Mouse (Mus musculus) spleen, postnatal 14 days (tissue): Measurements from ENCODE around the gene Adam23.
"Not testable (repeated sequence)": the region's sequence is repeated elsewhere in the genome, so short reads cannot be mapped to it uniquely, and the experiment has no call there.

Experiments used
- DNase-seq, 2 experiments: peaks; one replicate each; pipeline ENCODE4 v3.0.0; 2021 to 2022; ENCODE audit warnings: low spot score in 2 of 2

Adam23 gene

DNA sequence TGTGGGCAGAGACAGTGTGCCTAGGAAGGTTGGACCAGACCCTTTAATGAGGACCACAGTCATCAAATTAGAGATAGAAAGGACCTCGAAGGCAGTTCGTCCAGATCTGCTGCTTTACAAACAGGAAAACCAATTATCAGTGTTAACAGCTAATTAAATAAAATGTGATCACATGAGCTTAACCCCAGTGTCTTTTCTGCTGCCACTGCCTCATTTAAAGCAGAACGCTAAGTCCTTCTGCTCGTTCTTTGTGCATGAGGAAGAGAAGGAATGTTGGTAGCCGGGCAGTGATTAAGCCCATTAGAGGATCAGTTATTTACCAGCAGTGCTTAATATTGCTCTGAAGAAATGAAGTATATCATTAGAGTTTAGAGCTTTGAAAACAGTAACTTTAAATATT lies 131.1 kb downstream of the Adam23 start:
- no peak for DNase-seq

DNA sequence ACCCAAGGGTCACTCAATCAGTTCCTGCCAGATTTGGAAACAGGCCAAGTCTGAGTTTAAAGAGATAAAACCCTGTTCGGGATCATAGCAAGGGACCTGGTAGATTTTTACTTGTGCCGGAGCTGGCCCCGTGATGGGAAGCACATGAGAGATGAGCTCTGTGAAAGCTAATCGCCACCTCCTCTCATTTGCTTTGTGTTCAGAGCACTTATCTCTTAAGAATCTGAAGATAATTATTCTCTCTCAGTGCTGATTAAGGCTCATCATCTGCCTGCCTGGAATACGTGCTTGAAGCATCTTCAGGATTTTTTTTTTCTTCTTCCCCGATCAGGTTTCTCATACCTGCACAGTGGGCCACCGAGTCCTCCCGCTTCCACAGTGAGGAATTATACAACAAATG lies 133.5 kb downstream of the Adam23 start:
- no peak for DNase-seq

DNA sequence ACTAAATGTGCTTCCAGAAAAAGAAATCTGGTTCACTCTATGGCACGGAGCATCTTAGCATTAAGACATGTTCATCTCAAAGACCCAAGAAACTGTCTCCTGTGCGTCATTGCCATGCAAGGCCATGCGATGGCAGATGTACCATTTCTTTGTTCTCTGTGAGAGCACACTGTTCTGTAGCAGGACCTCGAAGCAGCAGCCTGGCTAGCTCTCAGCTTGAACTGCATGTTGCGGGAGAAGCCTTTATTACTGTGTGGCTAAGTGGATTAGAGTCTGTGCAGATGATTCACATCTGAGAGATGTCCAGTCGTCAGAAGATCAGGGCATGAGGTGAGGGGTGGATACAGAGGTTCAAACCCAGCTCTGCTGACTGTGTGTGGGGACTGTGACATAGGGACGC lies 141.2 kb downstream of the Adam23 start:
- DNase-seq, result no peak

DNA sequence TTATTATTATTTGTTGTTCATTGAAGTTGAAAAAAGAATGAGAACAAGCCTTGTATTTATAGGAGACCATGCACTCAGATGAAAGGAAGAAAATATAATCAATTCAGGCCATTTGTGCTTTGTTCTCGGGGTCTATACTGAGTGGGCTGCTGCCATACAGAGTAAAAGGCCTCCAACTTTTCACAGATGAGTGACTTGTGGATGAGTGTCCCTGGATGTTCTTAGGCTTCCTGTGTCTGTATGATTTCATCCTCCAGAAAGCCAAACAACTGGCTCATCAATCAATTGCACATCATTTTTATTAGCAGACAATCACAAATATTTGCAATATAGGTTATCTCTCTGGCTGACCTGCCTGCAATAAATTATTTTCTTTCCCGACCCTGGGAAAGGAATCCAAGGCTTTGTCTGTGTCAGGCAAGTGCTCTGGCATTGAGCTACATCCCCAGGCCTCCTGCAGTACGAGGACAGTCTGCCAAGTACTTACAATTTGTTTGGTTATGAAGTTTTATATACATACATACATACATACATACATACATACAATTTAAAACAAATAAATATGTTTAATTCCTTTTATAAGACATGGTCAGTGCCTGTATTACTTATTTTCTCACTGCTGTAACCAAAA lies 158.3 kb downstream of the Adam23 start:
- no peak for DNase-seq

DNA sequence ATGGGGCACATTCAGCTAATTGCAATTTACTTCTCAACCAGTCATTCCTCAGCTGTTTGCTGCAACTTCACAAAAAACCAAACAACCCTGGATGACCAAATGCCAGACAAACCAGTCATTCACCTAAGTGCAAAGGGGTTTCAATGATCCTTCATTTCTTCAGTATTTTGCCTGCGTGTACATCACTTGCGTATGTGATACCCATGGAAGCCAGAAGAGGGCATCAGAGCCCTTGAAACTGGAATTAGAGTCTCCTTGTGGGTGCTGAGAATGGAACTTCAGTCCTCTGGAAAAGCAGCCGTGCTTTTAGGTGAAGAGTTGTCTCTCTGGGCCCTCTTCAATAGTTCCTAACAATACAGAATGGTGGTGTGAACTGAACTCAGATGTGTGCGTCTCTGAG lies 163.9 kb downstream of the Adam23 start:
- DNase-seq, result no peak

DNA sequence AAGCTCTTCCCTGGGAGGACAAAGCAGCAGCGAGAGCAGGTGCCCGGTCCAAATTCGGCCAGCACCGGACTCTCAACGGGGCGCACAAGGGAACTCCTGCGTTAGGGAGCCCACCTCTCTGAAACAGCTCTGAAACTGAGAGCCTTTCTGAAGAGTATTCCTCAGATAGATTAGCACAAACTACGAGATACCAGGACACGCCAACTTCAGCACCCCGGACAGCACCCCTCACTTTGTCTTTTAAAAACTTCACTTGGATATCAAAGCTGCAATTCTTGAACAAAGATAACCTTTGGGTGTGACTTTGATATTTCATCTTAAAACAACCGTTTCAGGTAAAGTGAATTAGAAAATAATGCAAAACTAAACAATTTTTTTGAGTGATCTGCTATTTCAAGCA lies 168.9 kb downstream of the Adam23 start:
- no peak for DNase-seq

DNA sequence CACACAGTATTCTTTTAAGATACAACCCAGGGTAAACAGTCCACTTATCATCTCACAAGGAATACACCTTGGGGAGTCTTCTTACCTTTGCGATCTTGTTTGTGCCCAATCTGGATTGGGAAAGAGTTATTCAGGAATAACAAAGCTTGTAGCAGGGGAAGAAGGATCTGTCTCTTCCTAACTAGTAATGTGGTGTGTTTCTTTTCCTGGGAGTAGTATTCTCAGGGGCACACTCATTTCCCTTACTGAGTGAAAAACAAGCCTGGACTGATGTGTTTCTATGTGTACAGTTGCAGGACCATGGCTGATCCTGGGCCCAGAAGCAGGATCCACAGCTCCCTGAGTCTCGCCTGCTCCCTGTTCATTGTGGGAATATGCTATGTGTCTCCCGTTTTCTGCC lies 170.0 kb downstream of the Adam23 start, which contains the start of gene Gm39653:
Gene Gm39653 (plus strand): TSS at position 301 of the 400 bp plus-strand sequence.
- no peak for DNase-seq

DNA sequence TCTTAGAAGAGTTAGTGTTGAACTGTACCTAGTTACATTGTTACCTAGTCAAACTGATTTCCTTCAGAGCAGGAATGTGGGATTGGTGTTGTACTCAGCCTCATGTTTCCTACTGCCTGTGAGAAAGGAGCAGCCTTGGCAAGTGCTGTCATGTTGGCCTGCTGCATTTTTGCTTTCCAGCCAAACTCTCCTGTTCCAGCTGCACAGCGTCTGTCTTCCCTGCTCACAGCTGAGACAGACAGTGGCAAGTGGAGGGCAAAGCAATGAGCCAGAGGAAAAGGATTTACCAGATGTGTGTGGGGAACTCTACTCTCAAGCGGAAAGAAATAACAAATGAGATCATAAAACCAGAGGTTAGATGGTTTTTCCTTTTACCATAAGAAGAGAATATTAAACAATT lies 182.5 kb downstream of the Adam23 start:
- DNase-seq, result no peak

DNA sequence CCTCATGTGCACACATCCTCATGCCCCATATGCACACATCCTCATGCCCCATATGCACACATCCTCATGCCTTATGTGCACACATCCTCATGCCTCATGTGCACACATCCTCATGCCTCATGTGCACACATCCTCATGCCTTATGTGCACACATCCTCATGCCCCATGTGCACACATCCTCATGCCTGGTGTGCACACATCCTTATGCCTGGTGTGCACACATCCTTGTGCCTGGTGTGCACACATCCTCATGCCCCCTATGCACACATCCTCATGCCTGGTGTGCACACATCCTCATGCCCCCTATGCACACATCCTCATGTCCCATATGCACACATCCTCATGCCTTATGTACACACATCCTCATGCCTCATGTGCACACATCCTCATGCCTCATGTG lies 184.7 kb downstream of the Adam23 start:
- not testable (repeated sequence) for DNase-seq

DNA sequence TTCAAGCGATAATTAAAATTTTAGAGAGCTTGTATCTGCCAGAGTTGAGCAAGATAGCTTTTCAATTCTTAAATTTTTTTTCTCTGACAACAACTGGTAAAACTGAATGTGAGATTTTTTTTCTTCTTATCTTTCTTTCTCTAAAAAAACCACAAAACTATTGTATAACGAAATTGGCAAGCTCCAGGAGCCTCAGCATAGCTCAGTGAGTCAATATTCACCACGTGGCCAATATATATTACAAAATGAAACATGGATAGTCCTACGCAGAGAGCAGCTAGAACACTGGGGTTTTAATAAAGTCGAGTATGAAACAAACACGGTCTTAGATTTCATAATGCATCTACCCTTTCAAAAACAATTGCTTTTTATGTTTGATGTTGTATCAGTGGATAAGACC lies 194.2 kb downstream of the Adam23 start:
- DNase-seq, result no peak
